Mouse (Mus musculus): ENCODE data around the gene Zp1.

Gene Zp1

GRCm38 (mm10) chr19:10880085-10880974, 40.1 kb downstream of the Zp1 start:
- ATAC-seq (ENCODE audit: insufficient number of reproducible peaks, low FRiP score, low TSS enrichment), result peak; percentile 17; the same call in 1 of the 2 replicates

- peak; percentile 55 for ATAC-seq (ENCODE audit: insufficient number of reproducible peaks, low FRiP score, low TSS enrichment)
These were observed 42.1 kb downstream of the Zp1 start for GRCm38 (mm10) chr19:10878201-10878837.

GRCm38 (mm10) chr19:10871328-10871961, 49.0 kb downstream of the Zp1 start:
- no peak for ATAC-seq (ENCODE audit: insufficient number of reproducible peaks, low FRiP score, low TSS enrichment)

- ATAC-seq (ENCODE audit: insufficient number of reproducible peaks, low FRiP score, low TSS enrichment), result no peak
These were observed 49.8 kb downstream of the Zp1 start for GRCm38 (mm10) chr19:10870676-10871075.

- ATAC-seq (ENCODE audit: insufficient number of reproducible peaks, low FRiP score, low TSS enrichment), result no peak
These were observed 50.4 kb downstream of the Zp1 start, which contains the start of gene Tmem132a for GRCm38 (mm10) chr19:10869886-10870527. Gene Tmem132a, minus strand, starts transcription at chr19:10869940.

GRCm38 (mm10) chr19:10869241-10869885, 51.1 kb downstream of the Zp1 start:
- peak; percentile 77 for ATAC-seq (ENCODE audit: insufficient number of reproducible peaks, low FRiP score, low TSS enrichment)

GRCm38 (mm10) chr19:10868623-10869141, 51.8 kb downstream of the Zp1 start:
- ATAC-seq (ENCODE audit: insufficient number of reproducible peaks, low FRiP score, low TSS enrichment), result peak; percentile 4; the same call in 1 of the 2 replicates

GRCm38 (mm10) chr19:10867946-10868622, 52.3 kb downstream of the Zp1 start:
- ATAC-seq (ENCODE audit: insufficient number of reproducible peaks, low FRiP score, low TSS enrichment), result no peak

- no peak for ATAC-seq (ENCODE audit: insufficient number of reproducible peaks, low FRiP score, low TSS enrichment)
These were observed 54.1 kb downstream of the Zp1 start for GRCm38 (mm10) chr19:10866351-10866750.
